Mouse (Mus musculus) cerebellum, adult 11 months (tissue): Measurements from ENCODE around the gene Fam83c.

Experiments used
- DNase-seq: peaks from one replicate; pipeline ENCODE4 v3.0.0; 2022

Gene Fam83c

GRCm38 (mm10) chr2:155825904-155826629, 8.6 kb downstream of the Fam83c start:
- no peak for DNase-seq

GRCm38 (mm10) chr2:155823722-155824121, 10.9 kb downstream of the Fam83c start:
- DNase-seq = no peak

GRCm38 (mm10) chr2:155820779-155821178, 13.9 kb downstream of the Fam83c start:
- no peak for DNase-seq

- no peak for DNase-seq
Observed at GRCm38 (mm10) chr2:155819449-155820251, 15.0 kb downstream of the Fam83c start.

DNA sequence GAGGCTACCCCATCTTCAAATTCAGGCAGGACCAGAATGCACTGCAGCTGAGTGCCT, 15.4 kb downstream of the Fam83c start, which contains the start of gene BC029722:
TSS of gene BC029722 (minus strand) at position 35 of the 57 bp plus-strand sequence.
- no peak for DNase-seq

DNA sequence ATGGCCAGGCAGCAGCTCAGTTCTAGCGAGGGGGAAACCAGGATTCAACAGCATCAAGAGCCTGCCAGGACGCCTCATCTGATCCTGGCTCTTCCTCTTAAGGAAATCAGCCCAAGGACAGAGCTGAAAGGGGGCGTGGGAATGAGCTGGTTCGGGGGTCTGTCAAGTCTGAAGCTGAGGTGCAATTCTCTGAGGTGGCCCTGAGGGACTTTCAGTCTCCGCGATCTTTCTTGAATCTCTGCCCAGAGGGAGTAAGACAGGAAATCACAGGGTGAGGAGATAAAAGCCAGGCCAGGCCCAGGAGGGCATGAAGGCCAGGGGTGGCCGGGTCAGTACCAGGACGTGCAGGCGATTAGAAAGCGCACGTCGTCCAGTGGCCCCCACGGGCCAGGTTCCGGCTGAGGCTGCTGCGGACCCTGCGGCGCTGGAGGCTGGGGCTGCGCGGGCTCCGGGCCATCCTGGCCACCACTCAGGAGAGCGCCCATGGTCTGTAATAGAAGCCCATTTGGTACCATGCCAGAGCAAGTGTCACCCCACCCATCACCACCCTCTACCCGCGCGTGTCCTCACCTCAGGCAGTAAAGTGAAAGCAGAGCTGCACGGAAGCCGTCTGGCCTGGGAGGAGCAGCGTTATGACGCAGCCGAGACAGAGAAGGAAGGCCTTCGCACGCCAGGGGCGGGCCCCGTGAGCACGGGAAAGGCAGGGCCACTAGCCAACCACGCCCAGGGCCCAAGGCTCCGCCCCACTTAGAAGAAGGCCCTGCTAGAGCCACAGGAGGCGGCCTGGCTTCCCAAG, 15.9 kb downstream of the Fam83c start:
- DNase-seq = peak; percentile 94

DNA sequence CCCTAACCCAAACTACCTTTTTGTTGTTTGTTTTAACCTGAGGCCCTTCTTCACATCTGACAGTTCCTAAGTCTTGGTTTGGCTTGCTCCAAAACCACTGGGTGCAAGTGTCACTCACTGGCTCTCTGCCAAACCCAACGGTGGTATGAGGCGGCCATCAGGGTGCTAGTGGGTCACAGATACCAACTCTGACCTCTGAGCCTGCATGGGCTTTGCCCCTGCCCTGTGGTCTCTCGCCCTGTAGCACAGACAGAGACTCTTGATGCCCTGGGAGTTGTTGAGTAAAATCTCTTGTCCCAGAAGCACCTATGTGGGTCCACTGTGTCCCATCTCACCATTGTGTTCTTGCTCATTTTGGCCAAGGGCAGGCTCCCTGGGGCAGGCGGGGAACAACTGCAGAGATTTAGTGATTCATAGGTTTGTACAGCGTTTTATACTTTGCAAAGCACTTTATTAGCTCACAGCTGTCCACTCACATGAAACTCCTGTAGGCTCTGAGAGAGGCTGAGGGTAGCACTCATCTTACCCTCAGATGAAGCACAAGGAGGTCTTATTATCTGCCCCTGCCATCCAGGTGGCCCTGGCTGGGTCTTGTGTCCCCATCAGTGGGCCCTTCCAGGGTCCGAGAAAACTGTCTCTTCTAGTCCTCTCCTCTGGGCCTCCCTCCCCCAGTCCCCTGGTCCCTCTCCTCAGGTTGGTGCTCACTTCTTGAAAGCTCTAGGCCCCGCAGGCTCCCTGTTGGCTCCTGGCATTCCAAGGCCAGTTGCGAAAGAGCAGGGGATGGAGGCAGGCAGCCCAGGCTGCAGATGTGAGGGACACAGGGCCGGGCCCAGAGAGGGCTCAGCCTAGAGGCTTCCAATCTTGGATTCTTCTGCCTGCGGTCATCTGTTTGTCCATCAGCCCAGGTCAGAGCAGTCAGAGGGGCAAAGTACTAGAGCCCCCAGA, 17.1 kb downstream of the Fam83c start:
- no peak for DNase-seq

DNA sequence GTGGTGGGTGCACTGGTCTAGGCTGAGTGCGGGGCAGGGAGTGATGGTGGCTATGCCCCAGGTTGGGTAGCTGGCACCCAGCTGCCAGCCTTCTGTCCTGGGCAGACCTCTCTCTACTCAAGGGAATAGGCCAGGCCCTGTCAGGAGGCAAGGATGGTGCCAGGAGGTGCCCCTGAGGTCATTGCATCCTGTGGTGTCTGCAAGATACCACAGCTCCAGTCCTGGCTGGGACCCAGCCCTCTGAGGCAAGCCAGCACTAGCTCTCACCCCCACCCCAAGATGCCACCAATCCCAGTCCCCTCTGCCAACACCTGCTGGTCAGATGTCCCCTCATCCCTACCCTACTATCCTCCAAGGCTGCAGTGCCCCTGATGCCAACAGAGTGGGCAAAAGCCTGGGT, 18.5 kb downstream of the Fam83c start:
- DNase-seq = no peak

DNA sequence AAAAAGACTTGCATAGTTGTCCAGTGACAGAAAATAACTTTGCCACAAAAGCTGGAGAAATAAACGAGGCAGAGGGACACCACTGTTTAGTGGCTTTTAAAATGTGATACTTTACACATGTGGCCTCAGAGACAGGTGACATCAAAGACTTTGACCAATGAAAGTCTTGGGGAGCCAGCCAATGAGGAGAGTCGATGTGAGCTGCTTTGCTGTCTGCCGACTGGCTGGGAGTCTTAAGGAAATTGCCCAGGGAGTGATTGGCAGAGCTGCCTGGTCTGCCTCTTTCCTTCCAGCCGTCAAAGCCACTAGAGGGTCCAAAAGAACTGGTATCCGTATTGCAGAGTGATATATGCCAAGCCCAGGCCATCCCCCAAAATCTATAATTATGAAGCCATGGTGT, 19.8 kb downstream of the Fam83c start:
- DNase-seq = no peak

- DNase-seq = peak; percentile 21
Observed at GRCm38 (mm10) chr2:155812637-155813036, 22.0 kb downstream of the Fam83c start.

DNA sequence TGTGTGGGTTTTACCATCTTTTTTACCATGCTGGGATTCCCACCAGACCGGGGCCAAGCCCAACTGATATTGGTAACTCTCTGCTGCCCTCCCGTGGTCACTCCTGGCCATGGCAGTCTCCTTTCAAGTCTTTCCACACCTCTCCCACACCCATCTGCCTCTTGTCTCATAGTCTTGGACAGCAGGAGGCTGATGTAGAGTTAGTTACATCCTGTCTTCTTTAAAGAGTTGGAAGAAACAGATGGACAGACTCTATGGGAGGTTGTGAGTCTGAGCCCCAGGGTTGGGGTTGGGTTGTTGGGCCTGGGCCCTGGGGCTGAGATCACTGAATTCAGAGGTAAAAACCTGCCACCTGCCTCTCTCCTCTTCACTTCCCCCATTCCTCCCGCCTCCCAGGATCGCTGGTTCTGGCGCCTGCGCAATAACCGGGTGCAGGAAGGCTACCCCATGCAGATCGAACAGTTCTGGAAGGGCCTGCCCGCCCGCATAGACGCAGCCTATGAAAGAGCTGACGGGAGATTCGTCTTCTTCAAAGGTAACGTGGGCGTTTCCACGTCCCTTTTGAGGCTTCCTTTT, 22.7 kb downstream of the Fam83c start:
- peak; percentile 96 for DNase-seq

GRCm38 (mm10) chr2:155809620-155810019, 25.0 kb downstream of the Fam83c start:
- DNase-seq = no peak

- no peak for DNase-seq
Observed at GRCm38 (mm10) chr2:155807408-155807807, 27.2 kb downstream of the Fam83c start.

DNA sequence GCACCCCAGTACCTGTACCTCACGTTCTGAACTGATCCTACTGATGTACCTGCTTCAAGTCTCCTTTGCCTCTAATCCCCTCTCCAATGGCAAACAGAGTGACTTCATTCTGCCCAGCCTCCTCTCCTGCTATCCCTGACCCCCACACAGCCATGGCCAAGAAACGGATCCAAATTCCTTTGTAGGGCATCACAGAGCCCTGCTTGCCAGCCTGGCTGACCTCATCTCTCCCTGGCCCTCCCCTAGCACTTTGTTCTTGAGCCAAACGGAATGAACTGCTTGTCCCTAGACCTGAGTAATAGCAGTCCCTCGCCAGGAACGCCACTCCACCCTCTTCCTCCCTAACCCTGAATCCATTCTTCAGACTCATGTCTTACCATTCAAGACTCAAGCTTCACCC, 28.1 kb downstream of the Fam83c start:
- peak; percentile 90 for DNase-seq

GRCm38 (mm10) chr2:155805925-155806255, 28.8 kb downstream of the Fam83c start:
- DNase-seq = no peak

GRCm38 (mm10) chr2:155805231-155805924, 29.3 kb downstream of the Fam83c start:
- DNase-seq = peak; percentile 99

GRCm38 (mm10) chr2:155804053-155804452, 30.6 kb downstream of the Fam83c start:
- no peak for DNase-seq

GRCm38 (mm10) chr2:155802761-155803160, 31.9 kb downstream of the Fam83c start:
- no peak for DNase-seq

DNA sequence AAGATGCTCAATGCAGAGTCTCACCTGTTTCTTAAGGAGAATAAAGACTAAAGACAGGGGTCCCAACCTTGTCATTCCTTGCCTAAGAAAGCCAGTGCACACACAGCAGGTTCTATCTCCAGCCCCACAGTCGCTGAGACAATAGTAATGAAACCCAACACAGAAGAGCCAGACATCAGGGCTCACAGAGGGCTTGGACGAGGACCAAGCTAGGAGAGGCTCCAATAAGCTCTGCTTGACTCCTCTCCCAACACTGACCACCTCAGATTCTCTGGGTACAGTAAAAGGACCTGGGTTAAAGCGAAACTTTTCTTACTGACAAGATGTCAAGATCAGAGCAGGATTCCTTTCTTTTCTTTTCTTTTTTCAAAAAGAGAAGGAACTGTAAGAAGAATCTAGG, 36.0 kb downstream of the Fam83c start:
- no peak for DNase-seq

GRCm38 (mm10) chr2:155794674-155795445, 39.8 kb downstream of the Fam83c start:
- DNase-seq = peak; percentile 98

GRCm38 (mm10) chr2:155792899-155793298, 41.8 kb downstream of the Fam83c start:
- DNase-seq = no peak
